Mouse (Mus musculus) embryo, embryonic 11.5 days (tissue): Measurements from ENCODE around the gene Lcp1.

Source experiments
- DNase-seq: peaks from one replicate; pipeline ENCODE4 v3.0.0-alpha.2; 2012; ENCODE audit warnings: low read depth, low spot score

Gene Lcp1

DNA sequence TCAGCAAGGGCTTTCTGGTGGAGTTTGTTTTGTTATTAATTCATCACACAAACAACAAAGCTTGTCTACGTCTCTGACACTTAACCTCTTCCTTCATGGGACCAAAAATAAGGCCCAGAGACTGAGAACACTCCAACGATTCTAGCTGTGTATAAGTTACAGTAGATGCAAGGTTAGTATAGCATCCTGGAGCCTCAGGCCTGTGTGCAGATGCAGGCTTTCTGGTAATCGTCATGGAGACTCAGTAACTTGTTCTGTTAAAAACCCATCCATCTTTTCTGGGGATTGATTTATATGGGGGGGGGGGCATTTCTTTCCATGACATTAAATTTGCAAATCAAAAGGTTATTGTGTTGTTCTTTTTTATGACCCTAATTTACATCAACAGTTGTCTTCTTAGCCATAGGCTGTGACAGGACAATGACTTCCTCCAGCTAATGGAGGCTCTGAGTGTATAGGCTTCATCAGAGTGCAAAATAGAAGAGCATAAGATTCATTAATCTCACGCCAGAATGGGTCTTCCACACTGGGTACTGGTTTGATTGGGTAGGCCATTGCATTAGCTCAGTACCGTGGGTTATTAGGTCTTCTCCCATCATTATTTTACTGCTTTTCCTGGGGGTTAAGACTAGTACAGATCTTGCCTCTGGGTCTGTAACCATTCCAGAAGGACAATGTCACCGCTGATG lies 74.6 kb downstream of the Lcp1 start:
- no peak for DNase-seq

DNA sequence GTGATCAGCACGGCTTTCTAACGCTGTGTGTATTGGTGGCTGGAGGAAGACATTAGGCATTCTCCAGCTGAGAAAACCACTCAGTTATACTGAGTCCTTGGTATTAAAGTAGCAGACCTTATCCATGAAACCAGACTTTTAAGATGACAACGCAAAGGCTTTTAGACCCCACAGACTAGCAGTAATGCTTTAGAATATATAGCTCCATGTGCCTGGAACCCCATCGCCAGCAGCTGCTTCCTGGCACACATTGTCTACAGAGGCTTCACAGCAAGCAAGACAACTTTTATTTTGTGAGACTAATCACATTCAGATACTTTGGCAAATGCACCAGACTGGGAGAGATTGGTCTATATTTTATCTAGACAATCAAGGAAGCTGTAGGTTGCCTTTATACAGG lies 75.4 kb downstream of the Lcp1 start:
- DNase-seq: no peak

DNA sequence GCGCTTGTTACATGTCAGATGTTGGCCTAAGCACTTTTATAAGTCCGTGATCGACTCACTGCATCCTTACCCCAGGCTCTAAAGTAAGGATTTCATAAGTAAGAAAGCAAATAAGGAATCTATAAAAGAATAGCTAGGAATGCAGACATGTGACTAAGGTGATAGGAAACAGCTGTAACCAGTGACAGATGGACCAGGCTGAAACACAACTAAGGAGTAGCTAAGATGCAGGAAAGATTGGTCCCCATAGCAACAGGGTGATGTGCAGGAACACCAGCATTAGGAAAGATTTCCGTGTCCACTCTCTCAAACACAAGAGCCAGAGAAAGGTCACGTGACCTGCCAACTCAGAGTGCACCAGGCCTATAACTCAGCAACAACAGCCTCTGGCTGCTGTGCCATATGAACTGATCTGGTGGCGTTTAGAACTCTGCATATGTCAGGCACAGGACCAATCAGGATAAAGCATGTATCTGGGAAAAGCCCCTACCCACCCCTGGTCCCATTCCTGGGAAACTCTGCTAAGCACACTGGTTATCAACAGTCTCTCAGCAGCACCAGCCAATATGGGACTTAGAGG lies 77.8 kb downstream of the Lcp1 start:
- no peak for DNase-seq

DNA sequence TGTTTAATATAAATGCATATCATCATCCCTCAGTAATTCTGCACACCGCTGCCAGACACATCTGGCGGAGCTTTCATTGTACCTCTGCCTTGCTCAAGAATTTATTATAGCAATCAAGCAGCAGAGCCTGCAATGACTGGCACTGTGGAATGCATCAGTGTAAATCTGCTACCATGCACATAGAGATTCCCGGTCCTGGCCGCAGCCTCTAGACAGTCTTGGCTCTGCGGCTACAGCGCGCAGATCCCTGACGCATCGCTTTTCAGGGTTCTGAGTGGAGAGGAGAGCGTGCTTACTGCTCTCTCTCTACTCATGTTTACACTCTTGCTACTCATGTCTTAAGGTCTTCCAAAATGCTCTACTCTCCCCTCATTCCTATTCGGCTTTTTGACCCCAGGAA lies 82.9 kb downstream of the Lcp1 start:
- no peak for DNase-seq

DNA sequence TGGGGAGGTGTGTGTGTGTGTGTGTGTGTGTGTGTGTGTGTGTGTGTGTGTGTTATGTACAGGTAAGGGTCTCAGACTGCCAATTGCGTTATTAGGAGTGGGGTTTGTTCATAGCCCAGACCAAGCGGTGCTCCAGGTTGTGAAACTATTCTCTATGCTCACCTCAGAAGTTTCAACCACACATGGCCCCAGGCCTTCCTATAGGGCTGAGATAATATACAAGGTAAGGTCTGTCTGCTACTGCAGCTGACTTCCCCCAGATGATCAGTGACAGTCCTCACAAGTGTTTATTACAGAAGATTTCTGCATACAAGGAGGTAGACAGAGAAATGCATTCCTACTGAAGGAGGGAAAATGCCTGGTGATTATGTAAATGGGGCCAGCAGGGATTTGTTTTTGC lies 87.9 kb downstream of the Lcp1 start:
- no peak for DNase-seq

DNA sequence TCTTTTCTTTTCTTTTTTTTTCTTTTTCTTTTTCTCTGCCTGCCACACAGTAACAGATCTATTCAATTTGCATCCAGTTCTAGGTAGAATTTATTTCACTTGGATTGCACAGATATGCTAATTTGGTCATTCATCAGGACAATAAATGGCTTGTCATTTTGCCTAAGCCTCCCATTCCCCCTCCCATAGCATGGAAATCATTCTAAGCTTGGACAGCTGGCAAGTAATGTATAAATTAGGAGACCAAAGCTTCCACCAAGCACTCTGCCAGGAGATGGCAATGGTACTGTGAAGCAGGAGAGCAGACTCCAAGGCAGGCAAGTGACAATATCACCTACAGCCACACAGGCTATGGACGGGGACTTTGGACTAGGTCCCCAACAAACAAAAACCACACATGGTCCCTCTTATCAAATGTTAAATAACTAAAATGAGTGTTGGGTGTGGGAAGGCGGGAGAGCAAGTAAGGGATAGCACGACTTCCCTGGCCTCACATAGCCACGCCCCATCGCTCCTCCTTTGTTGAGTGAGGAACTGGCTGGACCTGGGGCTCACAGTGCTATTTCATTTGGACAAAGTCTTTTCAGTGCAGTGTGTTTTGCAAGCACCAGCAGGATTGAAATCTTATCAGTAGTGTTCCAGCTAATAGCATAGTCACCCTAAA lies 88.5 kb downstream of the Lcp1 start:
- DNase-seq: no peak

DNA sequence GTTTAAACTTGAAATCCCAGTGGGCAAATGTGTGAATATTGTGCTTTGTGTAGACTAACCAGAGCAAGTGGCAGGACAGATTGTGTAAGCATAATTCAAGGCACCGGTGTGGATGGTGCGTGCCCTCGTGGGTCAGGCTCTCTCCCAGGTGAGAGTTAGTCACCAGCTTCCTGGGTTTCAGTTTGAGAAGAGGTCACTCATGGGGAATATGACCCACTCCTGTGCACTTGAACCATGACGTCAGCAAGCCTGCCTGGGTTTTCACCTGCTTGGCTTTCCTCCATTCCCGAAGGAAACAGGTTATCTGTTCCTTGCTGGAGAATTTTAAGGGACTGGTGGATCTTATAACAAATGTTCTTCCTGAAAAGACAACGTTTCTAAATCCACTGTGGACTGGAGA lies 91.5 kb downstream of the Lcp1 start:
- no peak for DNase-seq

DNA sequence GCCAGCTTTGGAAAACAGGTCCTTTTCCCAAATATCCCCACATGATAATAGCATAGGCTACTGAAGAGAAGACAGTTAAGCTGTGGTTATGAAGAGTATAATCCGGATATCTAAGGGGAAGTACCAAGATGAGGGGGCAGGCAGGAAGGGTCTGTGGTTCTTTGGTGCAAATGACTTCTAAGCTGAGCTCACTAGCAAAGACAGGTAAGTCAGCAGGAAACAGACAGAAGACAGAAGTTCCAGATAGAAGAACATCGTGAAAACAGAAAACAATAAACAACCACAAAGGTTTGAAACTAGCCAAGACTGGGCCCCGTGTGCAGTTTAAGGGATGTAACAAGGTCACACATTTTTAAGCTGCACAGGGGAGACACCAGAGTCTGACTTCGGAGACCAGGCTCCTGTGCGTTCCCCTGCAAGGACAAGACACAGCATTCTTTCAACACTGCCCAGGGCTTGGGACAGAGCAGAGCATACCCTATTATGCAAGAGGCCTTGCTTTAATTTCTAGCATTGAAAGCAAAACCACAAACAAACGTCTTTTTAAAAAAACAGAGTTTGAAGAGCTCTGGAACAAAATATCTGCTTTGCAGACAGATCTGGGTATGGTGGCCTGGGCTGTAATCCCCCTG lies 96.7 kb downstream of the Lcp1 start:
- DNase-seq: no peak

DNA sequence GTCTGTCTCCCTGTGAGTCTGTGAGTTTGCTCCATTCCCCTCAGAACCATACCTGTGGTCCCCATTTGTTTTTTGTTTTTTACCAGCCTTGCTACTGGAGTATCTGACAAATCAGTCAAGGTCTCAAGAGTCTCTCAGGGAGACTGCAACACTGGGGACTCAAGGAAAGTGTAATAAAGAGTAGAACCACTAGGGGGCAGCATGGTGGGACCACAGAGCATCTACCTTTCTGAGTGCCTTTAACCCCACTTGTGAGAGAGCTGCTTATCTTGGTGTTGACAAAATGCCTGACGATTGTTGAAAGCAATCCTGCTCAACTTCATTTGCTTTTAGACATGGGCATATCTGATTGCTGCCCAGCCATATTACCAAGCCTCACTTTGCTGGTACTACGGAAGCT lies 98.9 kb downstream of the Lcp1 start:
- DNase-seq: no peak

DNA sequence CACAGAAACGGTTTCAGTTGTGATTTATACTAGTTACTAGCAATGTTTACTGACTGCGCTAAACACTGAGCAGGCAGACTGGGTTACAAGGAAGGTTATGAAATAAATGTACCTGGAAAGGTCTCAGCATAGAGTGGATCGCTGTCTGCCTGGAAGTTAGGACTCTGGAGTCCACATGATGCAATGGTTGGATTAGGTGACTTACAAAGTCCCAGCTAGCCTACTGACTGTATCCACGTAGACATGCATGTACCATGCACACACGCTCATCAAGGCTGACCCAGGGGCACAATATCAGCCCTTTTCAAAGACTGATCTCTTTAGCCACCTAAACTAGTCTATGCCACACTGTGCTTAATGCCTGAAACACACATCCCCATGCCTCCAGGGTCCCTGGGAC lies 102.2 kb downstream of the Lcp1 start:
- DNase-seq: no peak

DNA sequence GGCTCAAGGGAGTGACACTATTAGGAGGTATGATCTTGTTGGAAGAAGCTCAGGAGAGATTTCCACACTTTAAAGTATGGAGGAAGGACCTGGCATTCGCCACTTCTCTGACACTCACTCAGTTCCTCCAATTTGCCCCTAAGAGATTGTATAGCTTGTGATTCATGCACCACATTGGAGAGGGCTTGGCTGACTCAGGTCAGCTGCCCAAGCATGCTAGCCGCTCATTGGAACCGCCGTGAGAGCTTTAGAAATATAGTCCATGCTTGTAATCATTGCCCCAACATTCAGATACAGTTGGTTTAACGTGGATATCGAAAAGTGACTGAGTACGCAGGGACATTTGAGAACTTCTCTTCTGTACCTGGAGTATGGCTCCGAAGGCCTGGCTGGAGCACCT lies 104.7 kb downstream of the Lcp1 start:
- DNase-seq: no peak

DNA sequence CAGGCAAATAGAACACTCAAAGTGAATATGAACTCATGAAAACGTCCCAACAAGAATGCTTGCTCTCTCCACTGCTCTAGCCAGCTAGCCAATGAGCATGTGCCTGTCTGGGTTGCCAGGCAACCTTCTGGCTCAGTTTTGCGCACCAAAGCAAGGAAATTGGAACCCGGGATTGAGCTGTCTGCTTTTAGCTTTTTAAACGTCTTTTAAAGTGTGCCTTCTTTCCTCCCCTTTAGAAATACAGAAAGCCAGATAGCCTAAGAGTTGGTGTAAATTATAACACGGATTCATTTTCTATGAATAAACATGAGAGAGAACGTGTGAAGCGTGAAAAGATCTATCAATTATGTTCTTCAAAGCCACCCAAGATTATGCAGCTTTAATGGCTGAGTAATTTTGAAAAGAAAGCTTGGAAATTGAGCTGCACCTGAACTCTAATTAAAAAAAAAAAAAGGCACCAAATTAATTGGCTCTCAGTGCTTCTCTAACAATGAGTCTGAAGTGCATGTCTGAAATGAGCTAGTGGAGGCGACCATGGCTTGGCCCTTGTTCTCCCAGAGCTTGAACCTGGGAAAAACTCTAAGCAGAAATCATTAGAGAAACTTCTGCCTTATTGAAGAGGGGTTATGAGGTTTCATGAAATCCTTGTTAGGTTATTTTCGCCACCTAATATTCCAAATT lies 105.2 kb downstream of the Lcp1 start:
- no peak for DNase-seq

DNA sequence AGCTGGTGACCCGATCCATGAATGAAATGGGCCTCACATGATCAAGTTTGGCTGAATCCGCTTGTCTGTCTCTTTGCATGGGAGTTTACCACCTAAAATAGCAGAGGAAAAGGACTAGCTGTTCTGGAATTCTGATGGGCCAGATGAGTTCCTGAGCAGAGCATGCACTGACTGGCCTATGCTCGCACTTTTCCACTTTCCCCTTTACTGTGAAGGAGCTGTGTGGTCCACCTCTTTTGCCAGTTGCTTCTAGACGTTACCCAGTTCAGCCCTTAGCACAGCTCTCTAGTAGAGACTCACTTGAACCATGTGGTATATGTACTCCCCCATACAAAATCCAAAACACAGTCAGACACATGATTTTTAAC lies 105.7 kb downstream of the Lcp1 start:
- DNase-seq: no peak

DNA sequence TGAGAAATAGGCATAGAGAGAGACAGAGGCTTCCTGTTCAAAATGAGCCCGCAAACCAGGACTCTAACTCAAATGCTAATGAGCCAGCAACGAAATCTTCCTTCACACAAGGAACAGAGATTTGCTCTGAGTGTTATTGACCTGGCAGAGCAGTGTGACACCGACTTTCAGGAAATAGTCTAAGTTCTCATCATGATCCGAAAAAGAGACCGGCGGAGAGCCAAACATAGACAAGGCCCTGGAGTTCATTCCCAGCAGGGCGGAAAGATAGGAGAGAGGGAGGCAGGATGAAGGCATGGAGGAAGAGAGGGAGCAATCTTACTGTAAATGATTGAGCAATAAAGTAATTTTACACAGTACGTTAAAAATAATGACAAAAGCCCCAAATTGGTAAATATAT lies 106.2 kb downstream of the Lcp1 start:
- no peak for DNase-seq

DNA sequence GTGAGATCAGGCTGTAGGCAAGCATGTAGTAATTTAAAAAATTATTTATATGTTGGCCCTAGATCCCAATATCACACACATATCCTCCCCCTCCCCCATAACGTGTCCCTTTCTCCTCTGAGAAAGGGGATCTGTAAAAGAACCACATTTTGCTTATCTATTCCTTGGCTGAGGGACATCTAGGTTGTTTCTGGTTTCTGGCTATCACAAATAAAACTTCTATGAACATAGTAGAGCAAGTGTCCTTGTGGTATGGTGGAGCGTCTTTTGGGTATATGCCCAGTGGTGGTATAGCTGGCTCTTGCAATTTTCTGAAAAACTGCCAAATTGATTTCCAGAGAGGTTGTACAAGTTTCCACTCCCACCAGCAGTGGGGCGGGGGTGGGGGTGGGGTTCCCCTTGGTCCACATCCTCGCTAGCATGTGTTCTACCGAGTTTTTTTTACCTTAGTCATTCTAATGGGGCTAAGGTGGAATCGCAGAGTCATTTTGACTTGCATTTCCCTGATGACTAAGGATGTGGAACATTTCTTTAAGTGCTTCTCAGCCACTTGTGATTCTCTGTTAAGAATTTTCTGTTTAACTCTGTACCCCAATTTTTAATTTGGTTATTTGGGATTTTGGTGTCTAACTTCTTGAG lies 107.3 kb downstream of the Lcp1 start:
- no peak for DNase-seq

DNA sequence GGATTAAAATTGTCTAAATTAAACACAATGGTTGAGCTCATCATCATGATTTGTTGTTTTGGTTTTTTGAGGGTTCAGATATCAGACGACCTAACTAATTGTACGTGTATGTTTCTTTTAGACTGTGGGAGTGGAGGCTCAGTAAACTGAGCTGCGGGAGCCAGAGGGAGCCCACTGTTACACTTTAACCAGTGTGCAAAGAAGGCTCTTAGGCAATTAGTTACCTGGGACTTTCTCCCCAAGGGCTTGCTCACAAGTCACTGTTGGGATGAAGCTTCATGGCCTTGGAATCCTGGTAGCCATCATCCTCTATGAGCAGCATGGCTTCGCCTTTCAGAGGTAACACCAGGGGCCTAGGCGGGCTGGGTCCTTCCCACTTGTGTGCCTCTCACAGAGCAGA lies 111.2 kb downstream of the Lcp1 start, which contains the start of gene Cpb2:
Gene Cpb2 (plus strand): TSS at position 201 of the 400 bp plus-strand sequence.
- DNase-seq: no peak

DNA sequence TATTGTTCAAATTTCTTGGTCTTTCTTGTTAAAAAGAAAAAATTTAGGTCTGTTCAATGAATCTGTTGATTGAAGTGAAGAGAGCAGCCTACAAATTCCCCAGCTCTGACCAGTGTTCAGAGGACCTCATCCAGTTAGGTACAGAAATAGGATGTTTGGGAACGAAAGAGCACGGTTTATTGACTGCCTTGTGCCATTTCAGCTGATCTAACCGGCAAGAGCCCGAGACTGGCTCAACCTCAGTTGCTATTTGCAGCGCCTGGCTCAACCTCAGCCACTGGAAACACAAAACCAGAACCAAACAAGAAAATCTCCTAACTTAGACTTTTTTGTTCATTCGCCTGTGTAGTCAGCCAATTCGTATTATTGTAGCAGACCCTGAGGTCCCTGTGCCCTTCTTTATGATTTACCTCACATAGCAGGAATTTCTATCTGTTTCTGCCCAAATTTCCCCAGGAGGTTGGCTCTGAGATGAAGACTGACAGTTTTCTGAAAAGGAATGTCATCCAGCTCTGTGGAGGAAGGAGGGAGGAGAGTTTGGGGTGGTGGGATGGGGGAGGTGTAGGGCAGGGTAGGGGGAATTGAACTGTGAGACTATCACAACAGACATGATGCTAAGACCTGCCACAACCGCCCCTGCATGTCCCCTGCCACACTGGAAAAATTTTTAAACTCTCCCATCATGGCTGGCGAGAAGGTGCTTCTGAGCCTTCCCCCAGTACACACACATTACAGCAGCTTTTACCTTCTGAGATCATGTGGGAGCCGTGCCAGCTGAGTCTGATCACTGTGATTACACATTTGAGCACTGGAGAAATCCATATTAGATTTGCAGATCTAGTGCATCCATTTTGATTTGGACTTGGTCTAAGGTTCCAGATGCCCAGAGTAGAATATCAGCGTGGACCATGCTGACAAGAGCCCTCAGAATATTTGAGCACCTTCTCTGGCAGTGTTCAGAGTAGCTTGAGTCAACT lies 115.4 kb downstream of the Lcp1 start:
- no peak for DNase-seq

DNA sequence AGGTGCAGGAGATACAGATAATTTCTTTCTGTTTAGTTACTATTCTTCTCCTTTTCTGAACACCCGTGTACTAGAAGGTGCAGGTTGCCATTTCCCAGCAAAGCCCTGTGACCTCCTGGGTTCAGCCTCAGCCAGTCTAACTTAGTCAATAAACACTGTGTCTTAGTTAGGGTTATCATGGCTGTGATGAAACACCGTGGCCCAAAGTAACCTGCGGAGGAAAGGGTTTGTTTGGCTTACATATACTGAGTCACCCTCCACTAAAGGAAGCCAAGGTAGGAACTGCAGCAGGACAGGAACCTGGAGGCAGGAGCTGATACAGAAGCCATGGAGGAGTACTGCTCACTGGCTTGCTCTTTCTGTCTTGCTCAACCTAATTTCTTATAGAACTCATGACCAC lies 119.5 kb downstream of the Lcp1 start:
- DNase-seq: no peak

DNA sequence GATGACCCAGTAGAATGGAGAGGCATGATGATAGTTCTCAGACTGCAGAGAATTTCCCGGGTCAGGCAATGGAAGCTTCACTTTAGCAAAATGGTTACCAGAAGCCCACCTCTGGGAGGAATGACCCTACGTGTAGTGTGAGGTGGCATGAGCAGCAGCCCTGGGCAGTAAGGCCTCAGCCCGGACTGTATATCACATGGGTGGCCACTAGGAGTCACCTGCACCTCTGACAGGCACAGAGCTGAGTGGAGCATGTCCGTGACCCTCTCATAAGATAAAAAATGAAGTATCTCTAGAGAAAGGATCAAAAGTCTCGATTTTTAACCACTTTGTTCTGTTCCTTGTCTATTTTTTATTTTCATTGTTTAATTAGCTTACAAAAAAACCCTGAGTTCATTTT lies 125.6 kb downstream of the Lcp1 start:
- no peak for DNase-seq

DNA sequence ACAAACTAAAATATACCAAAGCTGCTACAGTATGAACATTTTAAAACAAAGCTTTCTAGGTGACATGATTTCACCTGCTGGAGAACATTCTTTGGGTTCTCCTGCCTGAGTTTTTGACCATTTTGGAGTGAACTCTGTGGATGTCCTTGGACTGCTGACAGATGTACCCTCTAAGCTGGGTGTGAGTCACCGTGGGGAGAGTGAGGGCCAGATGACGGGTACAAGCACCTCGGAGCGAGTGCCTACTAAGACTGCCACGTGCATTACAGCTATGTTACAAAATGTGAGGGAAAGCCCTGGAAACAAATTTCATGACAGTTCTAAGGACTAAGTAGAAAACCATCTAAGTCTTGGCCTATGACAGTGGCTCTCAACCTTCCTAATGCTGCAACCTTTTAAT lies 138.6 kb downstream of the Lcp1 start:
- DNase-seq: no peak

DNA sequence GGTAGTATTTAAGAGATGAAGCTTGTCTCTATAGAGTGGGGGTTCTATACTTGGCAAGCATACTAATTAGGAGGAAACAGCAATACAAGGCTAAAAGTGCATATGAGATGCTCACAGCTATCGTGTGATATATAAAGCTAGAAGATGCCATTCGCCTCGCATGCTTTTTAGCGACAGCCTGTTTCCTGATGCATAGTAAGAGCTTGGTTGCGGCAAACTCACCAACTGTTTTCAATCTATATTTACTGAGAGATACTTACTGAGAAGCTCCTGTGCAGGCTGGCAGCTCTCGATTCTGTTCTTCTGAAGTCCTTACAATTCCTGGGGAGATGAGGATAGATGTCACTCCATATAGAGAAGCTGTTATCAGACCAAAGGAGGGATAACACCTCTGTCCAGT lies 148.8 kb downstream of the Lcp1 start:
- DNase-seq: no peak
